Mouse (Mus musculus): ENCODE measurements around the gene Psip1. TPM values are rescaled to one million over a fixed set of nuclear protein-coding genes. Genes with fewer than 3 reads are reported as not detected.
A peak's percentile ranks its signal among the peaks of the same experiment; 100 is the strongest.
"Not testable (repeated sequence)": the region's sequence is repeated elsewhere in the genome, so short reads cannot be mapped to it uniquely, and the experiment has no call there.

Psip1 gene
- polyA plus RNA-seq, 1 experiment: 18.4 TPM

DNA sequence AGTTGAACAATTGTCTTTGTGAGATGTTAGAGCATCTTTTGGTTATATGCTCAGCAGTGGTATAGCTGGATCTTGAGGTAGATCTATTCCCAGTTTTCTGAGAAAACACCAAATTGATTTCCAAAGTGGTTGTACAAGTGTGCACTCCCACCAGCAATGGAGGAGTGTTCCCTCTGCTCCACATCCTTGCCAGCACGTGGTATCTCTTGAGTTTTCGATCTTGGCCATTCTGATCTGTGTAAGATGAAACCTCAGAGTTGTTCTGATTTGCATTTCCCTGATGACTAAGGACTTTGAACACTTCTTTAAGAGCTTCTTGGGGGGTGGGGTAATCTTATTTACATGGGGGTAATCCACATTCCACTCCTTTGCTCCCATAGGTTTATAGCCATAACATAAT, 23.3 kb upstream of the Psip1 start:
- TF ChIP-seq GATA1 (IDR thresholded peaks at IDR 0.05; ENCODE audit: borderline replicate concordance, low read length) (no peak), FLI1 (IDR thresholded peaks at IDR 0.05; ENCODE audit: low read length) (no peak)
- Histone ChIP-seq H3K4me3 (replicated peaks) (no peak overlapping the region), H3K36me3 (replicated peaks; ENCODE audit: low read length) (no peaks in the 10 kb centered on the region), H3K9me3 (no peaks in the 10 kb centered on the region), H3K4me1 (peaks cover 28% of the 10 kb centered on the region), H3K27me3 (replicated peaks) (peaks cover 15% of the 10 kb centered on the region)

GRCm38 (mm10) chr4:83501037-83501430, 14.8 kb upstream of the Psip1 start:
- no peaks in the 10 kb centered on the region for H3K9me3 ChIP-seq
- TF ChIP-seq GATA1 (IDR thresholded peaks at IDR 0.05; ENCODE audit: borderline replicate concordance, low read length) (no peak), FLI1 (IDR thresholded peaks at IDR 0.05; ENCODE audit: low read length) (no peak)
- H3K36me3 ChIP-seq (replicated peaks; ENCODE audit: low read length): no peaks in the 10 kb centered on the region
- peaks cover 5% of the 10 kb centered on the region for H3K27me3 ChIP-seq (replicated peaks)
- no peak overlapping the region for H3K4me3 ChIP-seq (replicated peaks)
- peaks cover 8% of the 10 kb centered on the region for H3K4me1 ChIP-seq

- Histone ChIP-seq H3K36me3 (replicated peaks; ENCODE audit: low read length) (no peaks in the 10 kb centered on the region), H3K4me3 (replicated peaks) (no peak overlapping the region), H3K27me3 (replicated peaks) (peaks cover 5% of the 10 kb centered on the region), H3K4me1 (peaks cover 8% of the 10 kb centered on the region), H3K9me3 (no peaks in the 10 kb centered on the region)
- TF ChIP-seq GATA1 (IDR thresholded peaks at IDR 0.05; ENCODE audit: borderline replicate concordance, low read length) (no peak), FLI1 (IDR thresholded peaks at IDR 0.05; ENCODE audit: low read length) (no peak)
Observed at GRCm38 (mm10) chr4:83500154-83501036, 14.1 kb upstream of the Psip1 start.

- peak overlapping the region; percentile 74 for H3K4me3 ChIP-seq (replicated peaks)
- not testable (repeated sequence) for H3K9me3 ChIP-seq; H3K27me3 ChIP-seq (replicated peaks); H3K36me3 ChIP-seq (replicated peaks; ENCODE audit: low read length); H3K4me1 ChIP-seq
Observed at GRCm38 (mm10) chr4:83497013-83497412, 10.8 kb upstream of the Psip1 start.

DNA sequence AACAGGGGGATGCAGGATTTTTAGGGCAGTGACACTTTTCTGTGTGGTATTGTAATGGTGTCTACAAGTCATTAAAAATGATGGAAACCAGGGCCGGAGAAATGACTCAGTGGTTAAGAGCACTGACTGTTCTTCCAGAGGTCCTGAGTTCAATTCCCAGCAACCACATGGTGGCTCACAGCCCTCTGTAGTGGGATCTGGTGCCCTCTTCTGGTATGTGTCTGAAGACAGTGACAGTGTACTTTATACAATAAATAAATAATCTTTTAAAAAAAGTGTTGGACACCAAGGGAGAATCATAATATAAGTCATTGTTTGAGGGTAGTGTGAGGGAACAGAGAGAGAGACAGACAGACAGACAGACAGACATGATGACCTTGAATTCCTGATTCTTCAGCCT, 6.9 kb upstream of the Psip1 start:
- Histone ChIP-seq H3K4me1 (peaks cover 4% of the 10 kb centered on the region), H3K9me3 (no peaks in the 10 kb centered on the region), H3K27me3 (replicated peaks) (no peaks in the 10 kb centered on the region), H3K36me3 (replicated peaks; ENCODE audit: low read length) (no peaks in the 10 kb centered on the region), H3K4me3 (replicated peaks) (no peak overlapping the region)
- TF ChIP-seq GATA1 (IDR thresholded peaks at IDR 0.05; ENCODE audit: borderline replicate concordance, low read length) (no peak), FLI1 (IDR thresholded peaks at IDR 0.05; ENCODE audit: low read length) (no peak)

GRCm38 (mm10) chr4:83489121-83489520, 2.9 kb upstream of the Psip1 start:
- TF ChIP-seq GATA1 (IDR thresholded peaks at IDR 0.05; ENCODE audit: borderline replicate concordance, low read length) (no peak), FLI1 (IDR thresholded peaks at IDR 0.05; ENCODE audit: low read length) (no peak)
- Histone ChIP-seq H3K4me1 (peaks cover 17% of the 10 kb centered on the region), H3K36me3 (replicated peaks; ENCODE audit: low read length) (peaks cover 5% of the 10 kb centered on the region), H3K9me3 (no peaks in the 10 kb centered on the region), H3K27me3 (replicated peaks) (no peaks in the 10 kb centered on the region), H3K4me3 (replicated peaks) (no peak overlapping the region)

DNA sequence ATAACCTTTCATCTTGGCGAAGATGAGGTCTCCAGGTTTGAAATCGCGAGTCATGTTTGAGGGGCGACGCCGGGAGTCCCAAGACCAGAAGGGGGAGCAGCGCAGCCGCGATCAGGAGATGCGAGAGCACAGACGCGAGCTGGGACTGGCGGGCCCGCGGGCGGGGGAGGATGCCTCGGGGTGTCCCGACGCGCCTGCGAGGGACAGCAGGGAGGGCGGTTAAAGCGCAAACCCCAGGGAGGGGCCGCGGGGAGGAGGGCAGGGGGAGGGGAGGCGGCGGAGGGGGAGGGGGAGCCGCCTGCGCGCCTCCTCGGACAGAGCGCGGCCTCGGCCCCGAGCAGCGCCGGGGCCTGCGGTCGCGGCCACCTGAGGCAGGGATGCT, 533 bp downstream of the Psip1 start:
- H3K4me1 ChIP-seq: peaks cover 19% of the 10 kb centered on the region
- peaks cover 36% of the 10 kb centered on the region for H3K36me3 ChIP-seq (replicated peaks; ENCODE audit: low read length)
- no peaks in the 10 kb centered on the region for H3K9me3 ChIP-seq
- H3K4me3 ChIP-seq (replicated peaks): peak overlapping the region; percentile 94
- TF ChIP-seq GATA1 (IDR thresholded peaks at IDR 0.05; ENCODE audit: borderline replicate concordance, low read length) (no peak), FLI1 (IDR thresholded peaks at IDR 0.05; ENCODE audit: low read length) (no peak)
- no peaks in the 10 kb centered on the region for H3K27me3 ChIP-seq (replicated peaks)

DNA sequence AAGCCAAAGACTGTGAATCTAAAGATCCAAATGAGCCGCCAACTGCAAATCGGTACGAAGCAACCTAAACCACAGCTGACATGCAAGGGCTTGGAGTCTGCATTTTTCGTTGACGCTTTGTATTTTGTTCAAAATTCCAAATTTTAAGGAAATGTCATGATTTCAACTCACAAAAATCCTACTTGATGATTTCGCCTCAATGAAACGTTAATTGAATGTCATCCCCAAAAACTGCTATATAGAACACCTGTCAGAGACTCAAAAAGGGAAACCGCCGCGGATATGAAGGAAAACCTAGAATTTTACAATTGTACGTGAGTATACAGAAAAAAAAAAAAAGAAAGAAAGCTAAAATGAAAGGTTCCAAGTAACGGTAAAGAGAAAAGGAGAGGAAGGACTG, 1.0 kb downstream of the Psip1 start:
- Histone ChIP-seq H3K9me3 (no peaks in the 10 kb centered on the region), H3K4me1 (peaks cover 19% of the 10 kb centered on the region), H3K27me3 (replicated peaks) (no peaks in the 10 kb centered on the region), H3K4me3 (replicated peaks) (peak overlapping the region; percentile 94), H3K36me3 (replicated peaks; ENCODE audit: low read length) (peaks cover 41% of the 10 kb centered on the region)
- TF ChIP-seq FLI1 (IDR thresholded peaks at IDR 0.05; ENCODE audit: low read length) (no peak), GATA1 (IDR thresholded peaks at IDR 0.05; ENCODE audit: borderline replicate concordance, low read length) (no peak)

DNA sequence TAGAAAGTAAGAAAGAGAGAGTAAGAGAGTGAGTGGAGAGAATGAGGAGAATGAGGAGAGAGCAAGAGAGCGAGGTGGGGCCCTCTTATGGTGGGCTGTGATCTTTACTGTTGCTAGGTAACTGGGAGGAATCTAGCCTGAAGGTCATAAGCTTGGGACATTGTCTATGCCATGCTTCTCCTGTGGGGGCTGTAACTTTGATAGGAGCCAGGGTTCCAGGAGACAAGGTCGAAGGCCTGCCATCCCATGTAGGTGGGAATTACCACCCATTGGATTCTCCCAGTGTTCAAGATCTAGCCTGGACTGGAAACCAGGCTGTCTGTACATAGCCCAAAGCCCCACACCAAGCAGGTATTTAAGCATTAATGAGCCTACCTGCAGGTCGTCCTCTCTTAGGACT, 18.1 kb downstream of the Psip1 start:
- no peaks in the 10 kb centered on the region for H3K9me3 ChIP-seq
- H3K27me3 ChIP-seq (replicated peaks): no peaks in the 10 kb centered on the region
- peaks cover 97% of the 10 kb centered on the region for H3K36me3 ChIP-seq (replicated peaks; ENCODE audit: low read length)
- peaks cover 21% of the 10 kb centered on the region; the same call in 1 of the 2 replicates for H3K4me1 ChIP-seq
- TF ChIP-seq FLI1 (IDR thresholded peaks at IDR 0.05; ENCODE audit: low read length): no peak
- no peak overlapping the region for H3K4me3 ChIP-seq (replicated peaks)

GRCm38 (mm10) chr4:83467615-83468014, 18.6 kb downstream of the Psip1 start:
- TF ChIP-seq FLI1 (IDR thresholded peaks at IDR 0.05; ENCODE audit: low read length): no peak
- TF ChIP-seq GATA1 (IDR thresholded peaks at IDR 0.05; ENCODE audit: borderline replicate concordance, low read length): no peak
- no peaks in the 10 kb centered on the region for H3K27me3 ChIP-seq (replicated peaks)
- H3K9me3 ChIP-seq: no peaks in the 10 kb centered on the region
- peaks cover 97% of the 10 kb centered on the region for H3K36me3 ChIP-seq (replicated peaks; ENCODE audit: low read length)
- H3K4me1 ChIP-seq: peaks cover 19% of the 10 kb centered on the region; the same call in 1 of the 2 replicates
- no peak overlapping the region for H3K4me3 ChIP-seq (replicated peaks)
